Mouse (Mus musculus): ENCODE measurements around the gene Doxl2. TPM values are rescaled to one million over a fixed set of nuclear protein-coding genes. Genes with fewer than 3 reads are reported as not detected.
A peak's percentile ranks its signal among the peaks of the same experiment; 100 is the strongest.

Gene Doxl2
- polyA plus RNA-seq (2014; fragmentation: Nextera tagmentation; extraction: Ambion mirVana): not detected in 2 replicates

GRCm38 (mm10) chr6:48974663-48975062, at the start of gene Doxl2:
Gene Doxl2, plus strand, starts transcription at chr6:48974963.
- no peak within 1 kb of the TSS for H3K9ac ChIP-seq (replicated peaks; ENCODE audit: low read depth, low read length)
- H3K4me3 ChIP-seq (ENCODE audit: low read depth, low read length): no peak within 1 kb of the TSS
- WGBS: 80% methylated on average over 2 of the region's 2 CpGs
- H3K27me3 ChIP-seq (ENCODE audit: control insufficient read depth, insufficient read depth, low read length): no peaks in the 10 kb centered on the region
- no peaks in the 10 kb centered on the region for H3K4me1 ChIP-seq (ENCODE audit: control insufficient read depth, insufficient read depth, low read length)
- H3K9me3 ChIP-seq (ENCODE audit: control insufficient read depth, low read depth, low read length): no peaks in the 10 kb centered on the region
- H3K27ac ChIP-seq (ENCODE audit: low read length): no peak within 1 kb of the TSS
- H3K36me3 ChIP-seq (ENCODE audit: control insufficient read depth, insufficient read depth, low read length): no peaks in the 10 kb centered on the region
- ATAC-seq (ENCODE audit: insufficient number of reproducible peaks, insufficient read depth, low FRiP score, low read depth): no peak
- H3K4me2 ChIP-seq (replicated peaks; ENCODE audit: low read depth, low read length): no peak within 1 kb of the TSS

- WGBS: 86% methylated on average over 5 of the region's 5 CpGs
- H3K27ac ChIP-seq (ENCODE audit: low read length): no peak within 1 kb of the TSS
- ATAC-seq (ENCODE audit: insufficient number of reproducible peaks, insufficient read depth, low FRiP score, low read depth): no peak
- no peaks in the 10 kb centered on the region for H3K36me3 ChIP-seq (ENCODE audit: control insufficient read depth, insufficient read depth, low read length)
- H3K4me1 ChIP-seq (ENCODE audit: control insufficient read depth, insufficient read depth, low read length): no peaks in the 10 kb centered on the region
- no peaks in the 10 kb centered on the region for H3K9me3 ChIP-seq (ENCODE audit: control insufficient read depth, low read depth, low read length)
- no peaks in the 10 kb centered on the region for H3K27me3 ChIP-seq (ENCODE audit: control insufficient read depth, insufficient read depth, low read length)
- H3K9ac ChIP-seq (replicated peaks; ENCODE audit: low read depth, low read length): no peak within 1 kb of the TSS
- no peak within 1 kb of the TSS for H3K4me3 ChIP-seq (ENCODE audit: low read depth, low read length)
- no peak within 1 kb of the TSS for H3K4me2 ChIP-seq (replicated peaks; ENCODE audit: low read depth, low read length)
Observed at GRCm38 (mm10) chr6:48929595-48929994, 45.2 kb upstream of the Doxl2 start, which contains the start of gene 1600015I10Rik. Gene 1600015I10Rik, plus strand, starts transcription at chr6:48929895.

GRCm38 (mm10) chr6:48949596-48949995, 25.2 kb upstream of the Doxl2 start:
- no peak overlapping the region for H3K4me2 ChIP-seq (replicated peaks; ENCODE audit: low read depth, low read length)
- H3K4me3 ChIP-seq (ENCODE audit: low read depth, low read length): no peak overlapping the region
- H3K27me3 ChIP-seq (ENCODE audit: control insufficient read depth, insufficient read depth, low read length): no peaks in the 10 kb centered on the region
- ATAC-seq (ENCODE audit: insufficient number of reproducible peaks, insufficient read depth, low FRiP score, low read depth): no peak
- H3K4me1 ChIP-seq (ENCODE audit: control insufficient read depth, insufficient read depth, low read length): no peaks in the 10 kb centered on the region
- H3K36me3 ChIP-seq (ENCODE audit: control insufficient read depth, insufficient read depth, low read length): no peaks in the 10 kb centered on the region
- WGBS: 77% methylated on average over 2 of the region's 2 CpGs
- no peak overlapping the region for H3K9ac ChIP-seq (replicated peaks; ENCODE audit: low read depth, low read length)
- no peaks in the 10 kb centered on the region for H3K9me3 ChIP-seq (ENCODE audit: control insufficient read depth, low read depth, low read length)
- H3K27ac ChIP-seq (ENCODE audit: low read length): no peak overlapping the region

GRCm38 (mm10) chr6:48950676-48951075, 24.1 kb upstream of the Doxl2 start:
- no peaks in the 10 kb centered on the region for H3K27me3 ChIP-seq (ENCODE audit: control insufficient read depth, insufficient read depth, low read length)
- no peak overlapping the region for H3K4me2 ChIP-seq (replicated peaks; ENCODE audit: low read depth, low read length)
- no peak for ATAC-seq (ENCODE audit: insufficient number of reproducible peaks, insufficient read depth, low FRiP score, low read depth)
- no peaks in the 10 kb centered on the region for H3K4me1 ChIP-seq (ENCODE audit: control insufficient read depth, insufficient read depth, low read length)
- H3K4me3 ChIP-seq (ENCODE audit: low read depth, low read length): no peak overlapping the region
- 86% methylated on average over 5 of the region's 5 CpGs for WGBS
- H3K27ac ChIP-seq (ENCODE audit: low read length): no peak overlapping the region
- H3K36me3 ChIP-seq (ENCODE audit: control insufficient read depth, insufficient read depth, low read length): no peaks in the 10 kb centered on the region
- no peak overlapping the region for H3K9ac ChIP-seq (replicated peaks; ENCODE audit: low read depth, low read length)
- H3K9me3 ChIP-seq (ENCODE audit: control insufficient read depth, low read depth, low read length): no peaks in the 10 kb centered on the region

- no peak overlapping the region for H3K4me3 ChIP-seq (ENCODE audit: low read depth, low read length)
- H3K36me3 ChIP-seq (ENCODE audit: control insufficient read depth, insufficient read depth, low read length): no peaks in the 10 kb centered on the region
- no peak overlapping the region for H3K4me2 ChIP-seq (replicated peaks; ENCODE audit: low read depth, low read length)
- no peaks in the 10 kb centered on the region for H3K4me1 ChIP-seq (ENCODE audit: control insufficient read depth, insufficient read depth, low read length)
- no peak overlapping the region for H3K27ac ChIP-seq (ENCODE audit: low read length)
- WGBS: 87% methylated on average over 6 of the region's 6 CpGs
- no peak for ATAC-seq (ENCODE audit: insufficient number of reproducible peaks, insufficient read depth, low FRiP score, low read depth)
- no peaks in the 10 kb centered on the region for H3K9me3 ChIP-seq (ENCODE audit: control insufficient read depth, low read depth, low read length)
- H3K27me3 ChIP-seq (ENCODE audit: control insufficient read depth, insufficient read depth, low read length): no peaks in the 10 kb centered on the region
- no peak overlapping the region for H3K9ac ChIP-seq (replicated peaks; ENCODE audit: low read depth, low read length)
Observed at GRCm38 (mm10) chr6:48951630-48952029, 23.1 kb upstream of the Doxl2 start.

- no peak overlapping the region for H3K4me2 ChIP-seq (replicated peaks; ENCODE audit: low read depth, low read length)
- H3K9ac ChIP-seq (replicated peaks; ENCODE audit: low read depth, low read length): no peak overlapping the region
- 86% methylated on average over 5 of the region's 5 CpGs for WGBS
- no peaks in the 10 kb centered on the region for H3K27me3 ChIP-seq (ENCODE audit: control insufficient read depth, insufficient read depth, low read length)
- H3K9me3 ChIP-seq (ENCODE audit: control insufficient read depth, low read depth, low read length): no peaks in the 10 kb centered on the region
- ATAC-seq (ENCODE audit: insufficient number of reproducible peaks, insufficient read depth, low FRiP score, low read depth): no peak
- no peak overlapping the region for H3K4me3 ChIP-seq (ENCODE audit: low read depth, low read length)
- H3K4me1 ChIP-seq (ENCODE audit: control insufficient read depth, insufficient read depth, low read length): no peaks in the 10 kb centered on the region
- H3K27ac ChIP-seq (ENCODE audit: low read length): no peak overlapping the region
- H3K36me3 ChIP-seq (ENCODE audit: control insufficient read depth, insufficient read depth, low read length): no peaks in the 10 kb centered on the region
Observed at GRCm38 (mm10) chr6:48953220-48953619, 21.5 kb upstream of the Doxl2 start.

GRCm38 (mm10) chr6:48954211-48954610, 20.6 kb upstream of the Doxl2 start:
- H3K9ac ChIP-seq (replicated peaks; ENCODE audit: low read depth, low read length): no peak overlapping the region
- ATAC-seq (ENCODE audit: insufficient number of reproducible peaks, insufficient read depth, low FRiP score, low read depth): no peak
- 78% methylated on average over 5 of the region's 5 CpGs for WGBS
- H3K27ac ChIP-seq (ENCODE audit: low read length): no peak overlapping the region
- no peaks in the 10 kb centered on the region for H3K27me3 ChIP-seq (ENCODE audit: control insufficient read depth, insufficient read depth, low read length)
- H3K4me2 ChIP-seq (replicated peaks; ENCODE audit: low read depth, low read length): no peak overlapping the region
- H3K4me3 ChIP-seq (ENCODE audit: low read depth, low read length): no peak overlapping the region
- no peaks in the 10 kb centered on the region for H3K36me3 ChIP-seq (ENCODE audit: control insufficient read depth, insufficient read depth, low read length)
- H3K9me3 ChIP-seq (ENCODE audit: control insufficient read depth, low read depth, low read length): no peaks in the 10 kb centered on the region
- no peaks in the 10 kb centered on the region for H3K4me1 ChIP-seq (ENCODE audit: control insufficient read depth, insufficient read depth, low read length)

GRCm38 (mm10) chr6:48954946-48955345, 19.8 kb upstream of the Doxl2 start:
- Histone ChIP-seq H3K36me3 (ENCODE audit: control insufficient read depth, insufficient read depth, low read length) (no peaks in the 10 kb centered on the region), H3K27me3 (ENCODE audit: control insufficient read depth, insufficient read depth, low read length) (no peaks in the 10 kb centered on the region), H3K4me3 (ENCODE audit: low read depth, low read length) (no peak overlapping the region), H3K4me2 (replicated peaks; ENCODE audit: low read depth, low read length) (no peak overlapping the region), H3K4me1 (ENCODE audit: control insufficient read depth, insufficient read depth, low read length) (no peaks in the 10 kb centered on the region), H3K9ac (replicated peaks; ENCODE audit: low read depth, low read length) (no peak overlapping the region), H3K27ac (ENCODE audit: low read length) (no peak overlapping the region), H3K9me3 (ENCODE audit: control insufficient read depth, low read depth, low read length) (no peaks in the 10 kb centered on the region)
- 46% methylated on average over 1 of the region's 1 CpGs for WGBS
- peak; percentile 33; the same call in 1 of the 2 replicates for ATAC-seq (ENCODE audit: insufficient number of reproducible peaks, insufficient read depth, low FRiP score, low read depth)

GRCm38 (mm10) chr6:48956785-48957184, 18.0 kb upstream of the Doxl2 start:
- H3K4me1 ChIP-seq (ENCODE audit: control insufficient read depth, insufficient read depth, low read length): no peaks in the 10 kb centered on the region
- no peak overlapping the region for H3K9ac ChIP-seq (replicated peaks; ENCODE audit: low read depth, low read length)
- H3K4me3 ChIP-seq (ENCODE audit: low read depth, low read length): no peak overlapping the region
- 79% methylated on average over 4 of the region's 4 CpGs for WGBS
- H3K9me3 ChIP-seq (ENCODE audit: control insufficient read depth, low read depth, low read length): no peaks in the 10 kb centered on the region
- no peak for ATAC-seq (ENCODE audit: insufficient number of reproducible peaks, insufficient read depth, low FRiP score, low read depth)
- no peaks in the 10 kb centered on the region for H3K36me3 ChIP-seq (ENCODE audit: control insufficient read depth, insufficient read depth, low read length)
- no peak overlapping the region for H3K27ac ChIP-seq (ENCODE audit: low read length)
- H3K27me3 ChIP-seq (ENCODE audit: control insufficient read depth, insufficient read depth, low read length): no peaks in the 10 kb centered on the region
- no peak overlapping the region for H3K4me2 ChIP-seq (replicated peaks; ENCODE audit: low read depth, low read length)
